In the genomic region with DNA sequence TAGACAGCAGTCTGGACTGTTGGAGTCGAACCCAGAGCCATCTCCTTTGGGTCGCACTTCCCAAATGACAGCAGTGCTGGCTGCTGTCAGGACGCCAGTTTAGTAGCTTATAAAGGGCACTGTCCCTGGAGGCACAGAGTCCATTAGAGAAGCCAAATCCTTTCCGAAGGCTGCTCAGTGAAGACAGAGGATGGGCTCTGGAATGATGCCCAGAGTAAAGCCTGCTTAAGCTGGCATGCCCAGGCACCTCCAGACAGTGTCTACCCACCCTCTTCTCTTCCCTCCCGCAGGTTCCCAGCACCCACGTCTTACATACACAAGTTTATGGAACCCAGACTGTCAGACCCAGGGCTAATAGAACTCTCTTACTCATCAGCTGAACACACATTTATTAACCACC, we compare ENCODE assay signal across 19 mouse cellular contexts. TPM values are rescaled to one million over a fixed set of nuclear protein-coding genes. Genes with fewer than 3 reads are reported as not detected.
A peak's percentile ranks its signal among the peaks of the same experiment; 100 is the strongest.
DNase-seq lines count a peak whose midpoint lies in the region; ATAC-seq and TF ChIP-seq lines count a peak whose summit lies in the region.
"Had no signal": no experiment of that assay in that cellular context is flagged by ENCODE, and none has a peak within 500 bp of the region (broad histone marks: within the 10 kb centered on the region; RNA-seq: fewer than 3 reads in every experiment).

No protein-coding gene starts in this region.

- no peaks in the 10 kb centered on the region for H3K27me3 ChIP-seq in forebrain, embryonic 13.5 days
- H3K27me3 ChIP-seq in forebrain, embryonic 10.5 days (ENCODE audit: poor library complexity, severe bottlenecking): peaks cover 5% of the 10 kb centered on the region; the same call in 1 of the 2 replicates
- no peaks in the 10 kb centered on the region for H3K27me3 ChIP-seq in midbrain, embryonic 14.5 days (ENCODE audit: control insufficient read depth, insufficient read depth, low read length)
- H3K27me3 ChIP-seq in midbrain, embryonic 10.5 days (ENCODE audit: low read depth, poor library complexity, severe bottlenecking): 0 out of 2 replicates have a peak, but pooled peaks cover 8% of the 10 kb centered on the region
- no peaks in the 10 kb centered on the region for H3K27me3 ChIP-seq in midbrain, postnatal 0 days (ENCODE audit: insufficient read depth, low read length)
- H3K27me3 ChIP-seq: embryonic facial prominence, embryonic 15.5 days had no signal

- no peak overlapping the region for H3K4me2 ChIP-seq in forebrain, embryonic 13.5 days
- H3K4me2 ChIP-seq in midbrain, embryonic 14.5 days (ENCODE audit: low read length): no peak overlapping the region
- no peak overlapping the region for H3K4me2 ChIP-seq in midbrain, postnatal 0 days (ENCODE audit: low read depth, low read length, poor library complexity, severe bottlenecking)
- H3K4me2 ChIP-seq: embryonic facial prominence, embryonic 15.5 days; heart, embryonic 11.5 days had no signal

- TF ChIP-seq POLR2A in brain, embryonic 14.5 days (IDR thresholded peaks at IDR 0.05; ENCODE audit: borderline replicate concordance, extremely low read depth, insufficient read depth, insufficient read length, poor library complexity, severe bottlenecking): no peak

- ATAC-seq in forebrain, embryonic 13.5 days: 0 out of 2 replicates have a peak, but pooled peaks have one; percentile 10
- ATAC-seq in midbrain, embryonic 14.5 days (ENCODE audit: low FRiP score, low TSS enrichment): peak; percentile 34; the same call in 1 of the 2 replicates
- peak; percentile 47; the same call in 1 of the 2 replicates for ATAC-seq in midbrain, postnatal 0 days (ENCODE audit: low FRiP score)
- ATAC-seq: intestine, postnatal 0 days had no signal

- H3K9ac ChIP-seq in forebrain, embryonic 13.5 days: no peak overlapping the region
- H3K9ac ChIP-seq in midbrain, embryonic 14.5 days (replicated peaks; ENCODE audit: low read length): no peak overlapping the region
- no peak overlapping the region for H3K9ac ChIP-seq in midbrain, postnatal 0 days (replicated peaks; ENCODE audit: low read length, poor library complexity, severe bottlenecking)
- H3K9ac ChIP-seq: embryonic facial prominence, embryonic 15.5 days had no signal

- DNase-seq in forebrain, embryonic 10.5 days (ENCODE audit: extremely low spot score, low spot score): no peak
- DNase-seq in midbrain, embryonic 14.5 days: peak; percentile 71
- no peak for DNase-seq in midbrain, embryonic 10.5 days (ENCODE audit: low spot score)
- peak; percentile 89 for DNase-seq in brain, embryonic 14.5 days (ENCODE audit: low read depth)
- peak; percentile 92 for DNase-seq in midbrain, postnatal 0 days (ENCODE audit: low spot score)
- DNase-seq in layer of hippocampus, postnatal 10 days (ENCODE audit: low spot score in 2 of 2): no peak
- no peak for DNase-seq in testis, postnatal 10 days (ENCODE audit: low spot score)
- DNase-seq: adrenal gland, postnatal 25 days; gastrocnemius, postnatal 36 days; heart, postnatal 36 days; kidney, postnatal 14 days; layer of hippocampus, adult 9-11 months; liver; lung, adult 18-20 months; thymus, adult 18-20 months had no signal

- H3K27ac ChIP-seq in forebrain, embryonic 13.5 days: peak overlapping the region; percentile 15; the same call in 1 of the 2 replicates
- H3K27ac ChIP-seq in forebrain, embryonic 10.5 days: no peak overlapping the region
- no peak overlapping the region for H3K27ac ChIP-seq in midbrain, embryonic 14.5 days (replicated peaks; ENCODE audit: low read depth, low read length)
- no peak overlapping the region for H3K27ac ChIP-seq in midbrain, embryonic 10.5 days (replicated peaks)
- H3K27ac ChIP-seq in midbrain, postnatal 0 days (ENCODE audit: low read depth, low read length): no peak overlapping the region
- H3K27ac ChIP-seq: embryonic facial prominence, embryonic 15.5 days had no signal

- WGBS in forebrain, embryonic 13.5 days: 59% methylated on average over 6 of the region's 6 CpGs
- WGBS in forebrain, embryonic 10.5 days: 85% methylated on average over 6 of the region's 6 CpGs
- WGBS in midbrain, embryonic 14.5 days: 64% methylated on average over 6 of the region's 6 CpGs
- 81% methylated on average over 6 of the region's 6 CpGs for WGBS in midbrain, embryonic 10.5 days
- 52% methylated on average over 6 of the region's 6 CpGs for WGBS in midbrain, postnatal 0 days

- TF ChIP-seq CTCF in brain, embryonic 14.5 days (IDR thresholded peaks at IDR 0.05; ENCODE audit: borderline replicate concordance, extremely low read depth, insufficient read depth, insufficient read length): no peak
- TF ChIP-seq CTCF in midbrain, postnatal 0 days (IDR thresholded peaks at IDR 0.05): no peak

- no peaks in the 10 kb centered on the region for H3K9me3 ChIP-seq in forebrain, embryonic 13.5 days (replicated peaks)
- H3K9me3 ChIP-seq in forebrain, embryonic 10.5 days: no peaks in the 10 kb centered on the region
- H3K9me3 ChIP-seq in midbrain, embryonic 14.5 days (ENCODE audit: control insufficient read depth, low read length): no peaks in the 10 kb centered on the region
- no peaks in the 10 kb centered on the region for H3K9me3 ChIP-seq in midbrain, embryonic 10.5 days (replicated peaks)
- H3K9me3 ChIP-seq in midbrain, postnatal 0 days (ENCODE audit: low read length): no peaks in the 10 kb centered on the region
- H3K9me3 ChIP-seq: embryonic facial prominence, embryonic 15.5 days had no signal

- H3K4me1 ChIP-seq in forebrain, embryonic 13.5 days: peaks cover 20% of the 10 kb centered on the region; the same call in 1 of the 2 replicates
- H3K4me1 ChIP-seq in forebrain, embryonic 10.5 days: no peaks in the 10 kb centered on the region
- H3K4me1 ChIP-seq in midbrain, embryonic 14.5 days (ENCODE audit: control insufficient read depth, insufficient read depth, low read length): peaks cover 3% of the 10 kb centered on the region; the same call in 1 of the 2 replicates
- no peaks in the 10 kb centered on the region for H3K4me1 ChIP-seq in midbrain, embryonic 10.5 days
- no peaks in the 10 kb centered on the region for H3K4me1 ChIP-seq in midbrain, postnatal 0 days (ENCODE audit: insufficient read depth, low read length)

- no peaks in the 10 kb centered on the region for H3K36me3 ChIP-seq in forebrain, embryonic 13.5 days (ENCODE audit: poor library complexity, severe bottlenecking)
- no peaks in the 10 kb centered on the region for H3K36me3 ChIP-seq in forebrain, embryonic 10.5 days (replicated peaks)
- no peaks in the 10 kb centered on the region for H3K36me3 ChIP-seq in midbrain, embryonic 14.5 days (ENCODE audit: control insufficient read depth, insufficient read depth, low read length)
- H3K36me3 ChIP-seq in midbrain, embryonic 10.5 days: no peaks in the 10 kb centered on the region
- no peaks in the 10 kb centered on the region for H3K36me3 ChIP-seq in midbrain, postnatal 0 days (ENCODE audit: insufficient read depth, low read length)
- H3K36me3 ChIP-seq: embryonic facial prominence, embryonic 15.5 days had no signal

- H3K4me3 ChIP-seq in forebrain, embryonic 13.5 days: no peak overlapping the region
- H3K4me3 ChIP-seq in forebrain, embryonic 10.5 days: no peak overlapping the region
- H3K4me3 ChIP-seq in midbrain, embryonic 14.5 days (replicated peaks; ENCODE audit: low read depth, low read length): no peak overlapping the region
- no peak overlapping the region for H3K4me3 ChIP-seq in midbrain, embryonic 10.5 days
- no peak overlapping the region for H3K4me3 ChIP-seq in midbrain, postnatal 0 days (ENCODE audit: low read depth, low read length)
- H3K4me3 ChIP-seq: embryonic facial prominence, embryonic 15.5 days had no signal

RNA-seq across cellular contexts. Expression of gene Ccdc167, which starts 7.8 kb away (rescaled TPM):
- 13.0 and 14.2 TPM in 2 replicates for polyA plus RNA-seq in forebrain, embryonic 13.5 days (2015; fragmentation: Nextera tagmentation; extraction: Ambion mirVana)
- polyA plus RNA-seq in forebrain, embryonic 10.5 days (2016; fragmentation: Nextera tagmentation; extraction: Ambion mirVana): 16.0 and 17.9 TPM in 2 replicates
- 11.3 and 11.4 TPM in 2 replicates for polyA plus RNA-seq in midbrain, embryonic 14.5 days (2014; fragmentation: Nextera tagmentation; extraction: Ambion mirVana)
- polyA plus RNA-seq in midbrain, embryonic 10.5 days (2016; fragmentation: Nextera tagmentation; extraction: Ambion mirVana): 15.1 and 16.2 TPM in 2 replicates
- 18.2 and 19.1 TPM in 2 replicates for polyA plus RNA-seq in brain, embryonic 14.5 days (2012; rRNA removed)
- 9.0 and 9.4 TPM in 2 replicates for total RNA-seq in midbrain, postnatal 0 days (2014; rRNA removed)
- polyA plus RNA-seq in midbrain, postnatal 0 days (2015; fragmentation: Nextera tagmentation; extraction: Ambion mirVana): 8.3 and 8.6 TPM in 2 replicates
- total RNA-seq in layer of hippocampus, postnatal 10 days (2021): 10 to 100 TPM; 15.3 to 20.1 TPM

Comparison
In these comparisons a context has a peak if more than half of its experiments do, and no peak if none do; other contexts are left out.
1. DNase-seq: peak in midbrain, embryonic 14.5 days (single experiment), brain, embryonic 14.5 days (single experiment) and midbrain, postnatal 0 days (single experiment); none in forebrain, embryonic 10.5 days (single experiment), midbrain, embryonic 10.5 days (single experiment), layer of hippocampus, postnatal 10 days (0 of 2) and testis, postnatal 10 days (single experiment).
2. Peak in every context shown above with its lines, with median percentiles within 50 percentile points of each other: ATAC-seq.